Mouse (Mus musculus) left cerebral cortex, postnatal 4 days (tissue): ENCODE results near the gene Slc2a4. TPM values are rescaled to one million over a fixed set of nuclear protein-coding genes. Genes with fewer than 3 reads are reported as not detected.
"Not testable (repeated sequence)": the region's sequence is repeated elsewhere in the genome, so short reads cannot be mapped to it uniquely, and the experiment has no call there.

ENCODE experiments used
- DNase-seq: peaks from one replicate; pipeline ENCODE4 v3.0.0-alpha.2; 2022
- intact Hi-C: fragments of 180-260 bp; cut with DNase I; formaldehyde crosslinking; loops from one replicate; pipeline ENCODE4 v1.15.1; 2025
- total RNA-seq, 2 experiments: library from RNA; stranded (reverse); gene quantifications; 2 replicates each; pipeline ENCODE4 v1.2.3; 2021

Gene Slc2a4
- total RNA-seq, 2 experiments from 2014 or later, result 1.7 to 3.2 TPM

DNA sequence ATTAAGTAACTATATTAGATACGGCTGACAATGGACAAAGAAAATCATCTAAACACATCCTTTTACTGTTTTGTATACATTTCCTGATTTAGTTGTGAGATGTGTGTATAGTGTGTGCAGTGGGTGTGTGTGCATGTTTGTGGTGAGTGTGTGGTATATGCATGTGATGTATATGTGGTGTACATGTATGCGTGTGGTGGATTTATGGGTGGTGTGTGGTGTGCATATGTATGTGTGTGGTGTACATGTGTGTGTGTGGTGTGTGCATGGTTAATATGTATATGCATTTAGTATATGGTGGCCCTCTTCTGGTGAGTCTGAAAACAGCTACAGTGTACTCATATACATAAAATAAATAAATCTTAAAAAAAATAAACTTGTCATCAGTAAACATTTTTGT is 20.5 kb downstream of the Slc2a4 start:
- intact Hi-C loops, result no loop called here
- DNase-seq, result no peak

DNA sequence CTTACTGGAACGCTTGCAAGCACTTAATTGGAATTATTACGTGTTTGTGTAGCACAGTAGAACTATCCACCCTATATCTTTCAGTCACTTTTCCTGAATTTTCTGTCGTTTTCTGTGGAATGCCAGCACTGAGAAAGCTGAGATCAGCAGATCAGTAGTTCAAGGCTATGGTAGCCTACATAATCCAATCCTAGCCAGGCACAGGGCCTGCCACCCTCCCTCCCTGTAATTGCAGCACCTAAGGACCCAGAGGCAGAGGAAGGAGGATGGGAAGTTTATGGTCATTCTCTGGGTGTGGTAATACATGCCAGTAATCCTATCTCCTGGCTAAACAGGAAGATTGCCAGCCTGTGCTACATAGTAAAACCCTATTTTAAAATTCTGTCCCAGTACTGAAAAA is 25.2 kb downstream of the Slc2a4 start:
- DNase-seq, result no peak
- intact Hi-C loops, result no loop called here

GRCm38 (mm10) chr11:69922012-69922756 is 25.8 kb downstream of the Slc2a4 start:
- intact Hi-C loops, result no loop called here
- DNase-seq, result no peak

- intact Hi-C loops, result no loop called here
- peak; percentile 100 for DNase-seq
Observed at GRCm38 (mm10) chr11:69921114-69922011, 26.6 kb downstream of the Slc2a4 start, which contains the start of gene Eif5a. TSS of gene Eif5a (minus strand) at chr11:69921958.

DNA sequence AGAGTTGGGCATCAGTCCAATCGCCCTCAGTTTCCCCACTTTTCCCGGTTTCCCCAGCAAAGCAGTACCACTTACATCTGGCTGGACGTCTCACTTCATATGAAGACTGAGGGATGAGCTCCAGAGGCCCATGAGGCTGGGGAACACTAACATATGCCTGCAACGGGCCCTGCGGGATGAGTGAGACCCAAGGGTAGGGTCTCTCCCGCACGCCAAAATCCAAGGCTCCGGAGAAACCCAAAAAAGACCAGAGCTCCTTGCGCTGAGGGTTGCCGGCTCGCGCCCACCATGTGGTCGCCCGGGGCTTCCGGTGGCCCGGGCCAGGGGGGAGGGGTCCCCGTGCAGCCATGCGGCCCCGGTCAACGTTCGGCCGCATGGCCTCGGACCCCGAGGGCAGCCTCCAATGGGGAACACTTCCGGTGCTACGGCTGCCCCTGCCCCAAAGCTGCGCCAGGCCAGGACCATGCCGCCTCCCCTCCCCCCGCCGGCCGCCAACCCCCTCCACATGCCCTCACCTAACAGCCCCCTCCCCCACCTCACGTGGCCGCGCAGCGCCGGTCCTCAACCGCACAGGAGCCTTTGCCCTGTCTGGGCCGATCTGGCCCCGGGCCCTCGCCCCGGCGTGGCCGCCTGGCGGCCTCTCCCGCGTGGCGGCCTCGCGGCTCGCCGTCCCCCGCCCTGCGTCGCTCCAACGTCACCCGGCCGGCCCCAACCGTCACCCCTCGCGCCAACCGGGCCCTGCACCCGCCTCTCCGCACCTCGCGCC is 27.5 kb downstream of the Slc2a4 start:
- intact Hi-C loops, result no loop called here
- DNase-seq, result peak; percentile 67

DNA sequence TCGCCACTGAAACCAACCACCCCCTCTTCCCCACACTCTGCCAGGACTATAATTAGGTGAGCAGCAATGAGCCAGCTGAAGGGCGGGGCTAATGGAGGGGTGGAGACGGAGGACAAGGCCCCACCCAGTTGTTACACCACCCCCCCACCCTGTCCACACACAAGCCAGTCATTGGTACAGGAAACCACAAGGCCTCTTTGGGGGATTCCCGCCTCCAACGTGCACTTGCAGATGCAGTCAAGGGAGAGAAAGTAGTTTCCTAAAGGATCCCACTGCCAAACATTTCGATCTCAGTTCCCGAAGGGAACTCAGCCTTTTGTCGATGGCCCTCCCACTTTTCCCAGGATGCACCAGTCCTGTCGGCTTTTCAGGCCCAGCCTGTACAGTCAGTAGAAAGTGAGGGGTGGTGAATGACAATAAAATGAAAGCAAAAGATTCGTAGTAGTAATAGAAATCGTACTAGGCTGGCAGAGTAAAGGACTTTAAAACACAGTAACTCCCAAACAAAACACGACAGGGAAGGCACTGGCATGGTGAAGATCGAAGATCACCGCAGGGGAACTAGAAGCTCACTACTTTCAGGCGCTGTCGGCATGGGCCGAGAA is 28.2 kb downstream of the Slc2a4 start:
- intact Hi-C loops, result no loop called here
- peak; percentile 68 for DNase-seq

DNA sequence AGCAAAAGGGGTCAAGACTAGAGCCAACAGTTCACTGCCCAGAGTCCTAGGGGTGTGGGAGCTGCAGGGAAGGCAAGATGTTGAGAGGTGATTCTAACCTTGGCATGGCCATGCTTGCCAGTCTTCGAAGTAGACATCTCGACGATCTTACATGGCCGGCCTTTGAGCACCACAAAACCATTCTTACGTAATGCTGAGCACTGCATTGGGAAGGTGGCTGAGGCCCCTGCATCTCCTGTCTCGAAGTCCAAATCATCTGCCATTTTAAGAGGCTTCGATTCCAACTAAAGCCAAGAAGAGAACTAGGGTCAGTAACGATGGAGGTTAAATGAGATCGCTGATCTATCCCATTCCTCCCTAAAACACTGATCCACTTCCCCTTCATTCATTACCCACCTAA is 28.9 kb downstream of the Slc2a4 start:
- intact Hi-C loops, result no loop called here

DNA sequence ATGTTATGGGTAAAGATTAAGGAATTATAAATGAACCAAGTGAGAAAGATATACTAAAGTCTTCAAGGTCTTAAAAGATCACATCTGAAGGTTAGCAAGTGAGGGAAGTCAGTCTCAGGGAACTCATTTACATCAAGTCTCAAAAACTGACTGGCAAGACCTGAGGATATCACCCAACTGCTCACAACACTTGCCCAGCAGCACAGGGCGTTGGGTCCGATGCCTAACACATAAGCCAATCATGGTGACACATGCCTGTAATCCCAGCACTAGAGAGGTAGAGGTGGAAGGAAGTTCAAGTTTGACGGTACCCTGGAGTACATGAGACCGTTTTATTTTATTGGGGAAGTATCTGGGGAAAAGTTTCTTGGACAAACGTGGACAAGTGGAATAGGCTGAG is 29.9 kb downstream of the Slc2a4 start:
- intact Hi-C loops, result no loop called here
- no peak for DNase-seq

More for the DNA sequence above, 28.9 kb downstream of the Slc2a4 start:
- DNase-seq, result no peak

GRCm38 (mm10) chr11:69917379-69917948 is 30.5 kb downstream of the Slc2a4 start:
- intact Hi-C loops, result no loop called here
- no peak for DNase-seq

GRCm38 (mm10) chr11:69916652-69917378 is 31.2 kb downstream of the Slc2a4 start:
- DNase-seq, intact Hi-C loops: not testable (repeated sequence)

- no peak for DNase-seq
- intact Hi-C loops, result no loop called here
Observed at GRCm38 (mm10) chr11:69915667-69916627, 32.0 kb downstream of the Slc2a4 start.

GRCm38 (mm10) chr11:69914917-69915430 is 33.0 kb downstream of the Slc2a4 start:
- intact Hi-C loops, result no loop called here
- no peak for DNase-seq

GRCm38 (mm10) chr11:69914372-69914764 is 33.6 kb downstream of the Slc2a4 start:
- DNase-seq, result no peak
- intact Hi-C loops, result no loop called here

GRCm38 (mm10) chr11:69913554-69914371 is 34.2 kb downstream of the Slc2a4 start, which contains the start of gene Gps2:
TSS of gene Gps2 (plus strand) at chr11:69913888.
- intact Hi-C loops, result no loop called here
- peak; percentile 93 for DNase-seq

GRCm38 (mm10) chr11:69912716-69913530 is 35.1 kb downstream of the Slc2a4 start:
- DNase-seq, result no peak
- intact Hi-C loops, result no loop called here

DNA sequence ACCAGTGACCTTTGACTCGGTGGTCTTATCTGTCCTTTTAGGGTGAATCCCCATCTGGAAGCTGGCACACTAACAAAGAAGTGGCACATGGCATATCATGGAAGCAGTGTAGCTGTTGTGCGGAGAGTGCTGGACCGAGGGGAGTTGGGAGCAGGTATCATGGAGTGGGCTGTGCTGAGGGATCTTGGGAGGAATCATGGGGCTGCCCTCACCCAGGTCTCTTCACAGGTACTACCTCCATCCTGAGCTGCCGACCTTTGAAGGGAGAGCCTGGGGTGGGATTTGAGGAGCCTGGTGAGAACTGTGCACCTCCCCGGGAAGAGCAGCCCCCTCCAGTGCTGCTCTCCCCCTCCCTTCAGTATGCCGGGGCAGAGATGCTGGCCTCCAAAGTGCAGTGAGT is 36.3 kb downstream of the Slc2a4 start:
- DNase-seq, result no peak
- intact Hi-C loops, result no loop called here
